Mouse (Mus musculus) induced T-regulatory cell, adult 2 months (primary cell): ENCODE results near the gene Il9.

Experiments used
- DNase-seq: peaks from one replicate; pipeline ENCODE4 v3.0.0-alpha.2; 2012; ENCODE audit warnings: low read depth

The Il9 gene

DNA sequence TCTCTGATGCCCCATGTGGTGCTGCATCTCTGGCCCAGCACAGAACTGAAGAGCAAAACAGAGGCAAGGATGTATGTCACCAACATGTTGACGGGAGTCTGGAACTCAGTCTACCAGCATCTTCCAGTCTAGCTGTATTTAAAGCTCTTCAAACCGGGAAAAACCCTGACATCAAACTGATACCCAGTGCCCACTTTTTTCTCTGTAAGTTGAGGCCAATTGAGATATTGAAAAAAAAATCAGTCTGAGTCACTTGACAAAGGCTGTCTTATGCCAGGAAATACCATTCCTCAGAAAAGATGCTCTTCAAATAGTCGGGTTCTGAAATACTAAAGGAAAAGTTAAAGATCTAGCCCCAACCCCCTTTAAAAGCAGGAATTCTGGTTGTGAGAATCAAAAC lies at the start of gene Il9:
Gene Il9, minus strand, starts transcription at position 101 of the 400 bp plus-strand sequence.
- no peak for DNase-seq

DNA sequence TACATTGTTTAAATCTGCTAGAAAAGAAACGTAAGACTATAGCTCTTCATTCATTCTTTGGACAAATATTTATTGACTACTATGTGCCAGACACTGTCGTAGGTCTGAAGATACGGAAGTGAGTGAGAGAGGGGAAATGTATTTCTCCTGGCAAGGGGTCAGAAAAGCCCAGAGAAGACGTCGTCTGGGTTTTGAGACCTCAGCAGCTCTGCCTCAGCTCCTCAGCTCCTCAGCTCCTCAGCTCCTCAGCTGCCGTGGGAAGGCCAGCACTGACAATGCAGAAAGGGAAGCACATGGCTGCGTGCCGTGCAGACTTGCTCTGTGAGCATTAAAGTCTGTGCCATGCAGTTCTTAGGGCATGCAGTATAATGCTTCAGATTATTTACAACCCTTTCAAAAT lies 47.6 kb upstream of the Il9 start:
- no peak for DNase-seq

DNA sequence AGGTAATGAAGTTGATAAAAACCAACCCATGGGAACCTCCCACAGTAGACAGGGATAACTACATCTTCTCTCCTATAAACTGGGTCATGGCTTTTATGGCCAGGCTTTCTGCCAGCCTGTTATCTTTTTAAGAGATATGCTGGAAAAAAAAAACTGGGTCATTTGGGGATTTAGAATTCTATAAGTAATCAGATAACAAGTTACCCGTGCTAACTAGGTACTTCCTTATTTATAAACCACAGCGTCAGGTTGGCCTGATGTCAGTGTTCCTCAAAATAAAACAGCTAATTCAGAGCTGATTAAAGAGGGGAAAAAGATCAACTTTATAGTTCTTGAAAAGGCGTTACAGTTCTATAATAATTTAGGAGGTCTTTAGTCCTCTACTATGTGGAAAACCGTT lies 47.0 kb upstream of the Il9 start:
- DNase-seq = no peak

DNA sequence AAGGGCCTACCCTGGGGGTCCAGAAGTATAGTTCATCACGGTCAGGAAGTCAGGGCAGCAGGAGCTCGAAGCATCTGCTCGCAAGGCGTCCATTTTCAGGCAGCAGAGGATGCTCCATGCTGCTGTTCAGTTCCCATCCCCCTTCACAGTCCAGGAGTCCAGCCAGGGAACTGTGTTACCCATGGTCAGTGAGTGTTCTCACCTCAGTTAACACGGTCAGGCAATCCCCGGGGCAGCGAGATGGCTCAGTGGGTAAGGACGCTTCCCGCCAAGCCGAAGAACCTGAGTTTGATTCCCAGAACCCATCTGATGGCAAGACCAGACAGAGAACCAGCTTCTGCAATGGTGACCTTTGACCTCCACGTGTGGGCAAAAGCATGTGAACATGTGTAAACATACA lies 46.2 kb upstream of the Il9 start:
- DNase-seq = no peak

DNA sequence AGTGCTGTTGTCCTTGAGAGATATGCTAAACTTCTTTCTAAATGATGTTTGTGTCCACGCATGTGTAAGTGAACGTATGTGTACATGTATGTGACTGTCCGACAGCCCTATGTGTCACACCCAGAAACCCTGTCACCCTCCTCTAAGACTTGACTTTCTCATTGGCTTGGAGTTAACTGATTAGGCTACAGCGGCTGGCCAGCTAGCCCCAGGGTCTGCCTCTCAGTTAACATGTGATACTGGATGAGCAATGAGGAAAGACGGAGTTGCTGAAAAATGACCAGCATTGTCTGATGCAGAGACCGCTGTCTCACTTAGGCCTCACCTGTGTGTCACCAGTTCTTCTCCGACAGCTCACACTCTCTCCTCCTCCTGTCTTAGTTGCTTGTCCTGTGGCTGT lies 45.8 kb upstream of the Il9 start:
- no peak for DNase-seq

DNA sequence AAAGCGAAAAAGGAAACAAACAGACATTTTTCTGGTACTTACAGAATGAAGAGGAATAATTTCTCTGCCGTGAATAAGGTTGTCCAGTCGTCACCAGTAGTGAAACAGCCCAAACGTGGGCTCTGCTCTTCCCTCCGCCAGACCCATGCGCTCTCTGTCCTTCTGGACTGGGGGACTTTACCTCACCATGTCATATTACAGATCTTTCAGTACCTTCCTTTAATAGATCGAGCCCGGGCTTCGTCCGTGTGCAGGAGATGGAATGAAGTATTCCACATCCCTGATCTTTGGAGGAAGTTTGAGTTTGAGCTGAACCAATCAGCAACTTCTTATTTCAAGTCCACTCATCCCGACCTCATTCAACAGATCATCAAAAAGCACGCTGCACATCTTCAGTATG lies 44.8 kb upstream of the Il9 start:
- no peak for DNase-seq

DNA sequence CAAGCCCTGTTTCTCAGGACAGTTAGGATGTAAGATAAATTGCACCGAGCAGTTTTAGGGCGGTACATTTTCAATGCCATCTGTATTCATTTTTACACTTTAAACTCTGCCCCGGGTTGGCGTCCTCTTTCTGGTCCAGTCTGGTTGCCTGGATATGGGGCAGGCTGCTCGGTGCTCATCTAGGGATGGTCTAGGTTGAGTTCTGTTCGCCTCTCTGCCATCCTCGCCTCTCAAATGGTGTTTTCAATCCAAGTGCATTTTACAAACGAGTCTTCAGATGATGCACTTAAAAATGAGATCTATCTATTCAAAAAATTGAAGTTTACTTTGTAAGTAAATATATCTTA lies 40.7 kb upstream of the Il9 start:
- DNase-seq = no peak

DNA sequence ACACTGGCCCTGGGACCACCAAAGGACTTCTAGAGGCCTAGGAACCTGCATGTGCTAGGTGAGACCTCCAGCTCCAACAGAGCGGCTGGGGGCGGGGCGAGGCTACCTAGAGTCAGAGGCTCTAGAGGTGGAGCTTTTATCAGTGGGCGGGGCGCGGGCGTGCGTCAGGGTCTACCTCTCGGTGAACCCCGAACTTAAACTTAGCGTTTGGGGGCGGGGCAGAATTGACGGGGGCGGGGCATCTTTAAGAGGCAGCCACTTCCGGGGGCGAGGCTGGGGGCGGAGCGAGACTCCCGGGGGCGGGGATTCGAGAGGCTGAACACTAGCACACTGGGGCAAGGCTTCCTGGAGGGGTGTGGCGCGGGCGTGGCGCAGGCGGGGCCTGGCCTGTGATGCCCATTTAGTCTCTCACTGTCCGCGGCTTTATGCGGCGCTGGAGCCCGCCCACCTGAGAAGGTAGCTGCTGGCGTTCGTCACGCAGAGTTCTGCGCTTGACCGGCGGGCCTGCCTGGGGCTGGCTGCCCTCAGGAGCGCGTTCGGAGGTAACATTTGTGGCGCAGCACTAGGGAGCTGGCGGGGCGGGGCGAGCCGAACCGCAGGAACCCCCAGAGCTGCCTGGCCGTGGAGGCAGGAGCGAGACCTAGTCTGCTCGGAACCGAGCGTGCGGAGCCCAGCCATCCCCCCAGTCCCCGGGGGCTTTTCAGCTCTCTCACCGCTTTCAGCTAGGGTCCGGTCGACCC lies 40.2 kb upstream of the Il9 start, which contains the start of gene Fbxl21:
Gene Fbxl21, plus strand, starts transcription at position 392 of the 740 bp plus-strand sequence.
- peak; percentile 86 for DNase-seq

DNA sequence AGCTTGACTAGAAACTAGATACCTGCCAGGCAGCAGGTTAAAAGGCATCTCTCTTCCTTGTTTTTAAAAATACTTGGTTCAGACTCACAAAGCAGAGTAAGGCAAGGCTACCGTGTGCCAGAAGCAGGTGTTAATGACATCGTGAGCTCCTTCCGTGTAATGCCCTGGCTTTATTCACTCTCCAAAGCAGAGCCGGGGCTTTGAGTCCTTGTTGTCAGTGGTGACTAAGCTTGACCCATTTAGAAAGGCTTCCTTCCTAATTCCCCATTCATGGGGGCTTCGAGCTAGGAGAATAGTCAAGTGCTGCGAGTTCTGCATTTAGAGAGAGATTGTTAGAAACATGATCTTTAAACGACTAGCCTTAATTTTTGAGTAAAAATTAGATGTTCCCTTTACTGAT lies 34.8 kb upstream of the Il9 start:
- DNase-seq = no peak

DNA sequence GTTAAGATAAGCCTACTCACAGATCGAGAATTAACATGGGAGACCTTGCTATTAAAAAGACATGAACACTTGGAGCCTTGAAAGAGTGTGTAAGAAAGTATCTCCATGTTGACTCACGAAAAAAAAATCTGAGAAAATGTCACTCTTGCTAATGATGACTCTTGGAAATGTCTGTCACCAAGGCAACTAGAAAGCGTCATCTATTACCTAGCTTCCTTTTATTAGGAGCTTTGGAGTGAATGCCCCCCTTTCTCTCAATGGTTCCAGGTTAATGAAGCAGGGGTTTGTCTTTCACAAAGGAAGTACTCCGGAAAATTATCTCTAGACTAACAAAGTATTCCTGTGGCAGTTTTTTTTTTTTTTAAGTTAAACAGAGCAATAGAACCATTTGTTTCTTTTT lies 34.3 kb upstream of the Il9 start:
- DNase-seq = no peak

DNA sequence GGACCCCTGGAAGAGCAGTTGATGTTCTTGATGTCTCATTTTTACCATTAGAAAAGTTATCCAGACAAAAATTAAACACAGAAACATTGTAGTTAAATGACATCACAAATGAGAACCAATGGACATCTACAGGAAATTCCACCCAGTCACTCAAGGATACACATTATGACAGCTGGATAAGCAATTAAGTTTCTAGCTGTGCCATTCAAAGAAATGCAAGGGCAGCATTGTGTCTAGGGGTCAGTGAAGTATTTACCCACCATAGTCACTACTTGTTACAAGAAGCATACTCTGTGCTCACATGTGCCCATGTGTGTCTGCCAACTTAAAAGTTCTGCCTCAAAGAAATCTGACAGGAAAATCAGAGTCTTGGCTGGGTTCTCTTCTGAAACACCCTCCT lies 31.5 kb upstream of the Il9 start:
- no peak for DNase-seq

DNA sequence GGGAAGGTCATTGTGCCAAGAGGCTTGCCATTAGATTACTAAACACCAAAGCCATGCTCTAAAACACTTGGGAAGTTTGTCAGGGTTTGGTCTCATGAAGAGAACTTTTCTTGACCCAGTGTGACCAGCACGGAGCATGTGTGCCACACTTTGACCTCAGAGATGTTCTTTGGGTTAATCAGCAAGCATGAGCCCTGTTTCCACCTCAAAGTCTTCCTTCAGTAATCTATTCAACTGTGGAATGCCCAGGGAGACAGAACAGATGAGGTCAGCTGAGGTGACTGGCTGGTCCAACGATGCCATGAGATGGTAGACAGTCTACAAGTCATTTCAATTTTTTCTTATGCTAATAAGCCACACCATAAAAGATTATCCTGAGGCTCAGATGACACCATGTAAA lies 27.8 kb upstream of the Il9 start:
- DNase-seq = no peak

DNA sequence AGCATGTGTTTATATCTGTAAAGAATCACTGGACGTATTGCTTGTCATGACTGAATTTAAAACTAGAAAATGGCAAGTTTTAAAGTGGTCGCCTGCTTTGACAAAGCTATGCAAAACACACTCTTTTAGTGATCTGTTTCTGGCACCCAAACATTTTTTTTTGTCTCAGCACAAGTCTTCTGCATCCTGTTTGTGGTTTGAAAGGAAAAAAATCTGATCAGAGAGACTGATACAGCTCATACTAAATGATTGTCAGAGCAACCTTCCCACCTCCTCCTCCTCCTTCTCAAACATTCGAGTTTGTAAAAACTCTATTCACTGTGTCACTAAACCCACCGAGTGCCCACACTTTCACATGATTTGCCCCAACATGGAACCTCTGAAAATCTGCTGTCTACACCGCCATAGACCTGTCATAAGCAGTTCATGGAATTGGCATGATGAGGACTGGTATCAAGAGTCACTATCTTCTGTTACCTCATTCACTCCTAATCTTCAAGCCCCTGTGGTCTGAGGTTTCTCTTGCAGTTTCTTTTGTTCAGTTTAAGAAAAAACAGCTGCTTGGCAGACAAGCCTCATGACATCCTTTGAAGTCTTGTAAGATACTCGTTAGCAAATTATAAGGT lies 24.9 kb upstream of the Il9 start:
- peak; percentile 64 for DNase-seq

DNA sequence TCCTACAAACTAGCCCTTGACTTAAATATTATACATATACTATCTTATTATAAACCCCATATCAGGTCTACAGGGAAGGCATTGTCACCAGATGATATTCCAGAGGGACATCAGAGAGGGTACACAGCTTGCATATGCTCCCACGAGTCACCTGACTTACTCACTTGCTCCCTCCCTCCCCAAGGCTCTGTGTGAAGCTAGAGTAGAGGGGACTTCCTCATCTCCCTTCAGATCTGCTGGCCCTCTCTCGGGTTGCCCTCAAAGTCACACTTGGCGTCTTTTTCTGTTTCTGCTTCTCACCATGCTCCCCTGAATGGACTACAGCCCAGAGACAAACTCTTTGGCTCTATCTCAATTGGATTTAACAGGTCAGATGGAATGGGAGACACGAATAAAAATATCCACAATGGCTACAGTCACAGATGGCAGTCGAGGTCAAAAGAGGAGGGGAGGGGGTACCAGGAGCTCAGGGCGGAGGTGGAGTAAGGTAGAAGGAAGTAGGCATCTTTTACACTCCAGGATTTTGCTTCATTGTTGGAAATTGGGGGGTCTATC lies 19.9 kb upstream of the Il9 start:
- DNase-seq = no peak

DNA sequence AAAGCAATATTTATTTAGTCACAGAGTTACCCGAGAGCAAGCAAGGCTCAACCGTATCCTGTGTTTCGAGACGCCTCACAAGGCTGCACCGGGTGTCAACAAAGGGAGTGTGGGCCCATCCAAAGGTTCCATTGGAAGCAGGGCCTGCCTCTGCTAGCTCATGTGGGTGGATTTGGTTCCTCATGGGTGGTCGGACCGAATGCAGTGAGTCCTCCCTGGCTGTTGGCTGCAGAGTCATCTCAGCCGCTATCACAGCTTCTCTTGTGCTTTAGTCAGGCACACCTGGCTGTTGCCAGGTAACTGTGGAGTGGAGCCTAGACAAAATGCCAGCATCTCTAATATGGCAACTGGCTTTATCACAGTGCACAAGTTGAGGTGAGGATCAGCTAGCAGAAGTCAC lies 18.6 kb upstream of the Il9 start:
- DNase-seq = no peak

DNA sequence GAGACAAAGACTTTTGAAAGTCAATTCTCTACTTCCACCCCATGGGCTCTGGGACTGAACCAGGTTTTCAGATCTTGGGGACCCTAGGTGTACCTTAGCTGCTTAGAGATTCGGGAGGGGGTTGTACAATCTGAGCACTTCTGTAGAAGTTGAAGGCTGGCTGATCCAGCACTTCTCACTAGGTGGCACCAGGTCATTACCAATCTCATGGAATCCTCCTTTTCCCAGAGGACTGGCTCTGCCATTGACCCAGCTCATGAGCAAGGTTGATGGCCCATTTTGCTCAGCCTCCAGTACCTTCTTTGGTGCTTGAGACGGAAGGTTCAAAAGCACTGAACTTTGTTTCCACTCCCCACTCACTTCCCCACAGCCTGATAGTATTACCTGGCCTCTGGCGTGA lies 18.1 kb upstream of the Il9 start:
- DNase-seq = no peak

DNA sequence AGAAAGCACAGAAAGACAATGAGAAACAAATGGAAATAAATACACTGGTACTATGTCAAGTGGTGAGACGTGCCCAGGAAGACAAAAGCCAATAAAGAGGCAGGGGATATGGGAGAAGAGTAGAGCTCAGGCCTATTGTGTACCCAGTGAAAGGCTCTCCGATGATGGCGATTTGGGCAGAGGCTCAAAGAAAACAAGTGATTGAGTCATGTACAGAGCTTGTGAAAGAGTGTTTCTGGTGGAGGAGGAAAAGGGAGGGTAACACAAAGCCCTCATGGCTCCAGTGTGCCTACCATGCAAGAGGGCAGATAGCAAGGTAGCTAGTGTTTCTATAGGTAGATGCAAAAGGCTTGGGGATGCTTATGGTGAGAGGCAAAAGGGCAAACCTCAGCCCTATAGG lies 12.4 kb upstream of the Il9 start:
- DNase-seq = no peak

DNA sequence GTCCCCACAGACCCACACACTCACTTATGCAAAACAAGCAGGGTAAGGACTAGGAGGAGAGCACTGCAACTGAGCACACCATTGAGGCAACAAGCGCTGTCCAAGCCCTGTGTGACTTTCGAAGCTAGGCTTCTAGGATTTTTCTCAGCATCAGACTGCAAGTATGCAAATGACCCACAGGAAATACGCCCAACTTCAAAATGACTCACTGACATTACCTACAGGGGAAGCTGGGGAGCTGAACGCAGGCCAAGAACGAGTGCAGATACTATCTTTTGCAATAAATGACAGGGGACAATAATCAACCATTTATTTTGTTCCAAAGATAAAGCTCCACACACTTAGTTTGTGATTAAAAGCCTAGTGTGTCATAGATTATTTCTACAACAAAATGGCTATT lies 6.0 kb upstream of the Il9 start:
- peak; percentile 28 for DNase-seq

DNA sequence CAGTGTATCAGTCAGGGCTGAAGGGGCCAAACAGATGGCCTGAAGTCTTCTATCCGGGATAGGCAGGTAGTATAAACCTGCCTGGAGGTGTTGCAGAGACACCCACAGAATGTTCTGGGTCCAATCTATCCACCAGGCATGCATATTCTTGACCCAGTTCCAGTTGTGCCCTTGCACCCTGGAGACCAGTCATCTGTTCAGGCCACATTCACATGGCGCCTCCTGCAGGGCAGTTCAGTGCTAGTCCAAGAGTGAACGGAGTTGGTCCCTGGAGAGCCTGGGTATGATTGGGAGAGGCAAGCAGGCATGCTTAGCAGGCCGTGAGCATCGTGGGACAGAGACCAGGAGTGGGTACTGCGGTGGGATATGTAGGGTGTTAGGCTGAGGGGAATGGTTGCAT lies 4.0 kb downstream of the Il9 start:
- peak; percentile 6 for DNase-seq

DNA sequence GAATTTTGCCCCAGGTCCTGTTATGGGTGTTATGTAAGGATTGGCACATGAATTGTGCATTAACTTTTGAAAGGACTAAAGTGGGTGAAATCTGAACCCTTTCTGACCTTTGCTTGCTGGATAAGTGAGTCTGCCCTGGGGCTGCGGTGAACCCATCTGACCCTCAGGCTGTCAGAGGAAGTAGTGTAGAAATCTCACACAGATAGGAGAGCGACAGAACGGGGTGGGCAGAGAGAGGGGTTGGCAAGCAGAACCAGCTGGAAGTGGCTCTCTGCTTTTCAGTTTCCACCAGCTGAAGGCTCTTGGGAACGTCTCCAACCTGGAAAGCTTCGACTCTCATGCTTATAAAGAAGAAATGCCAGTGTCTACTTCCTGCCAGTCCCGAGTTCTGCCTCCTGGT lies 4.8 kb downstream of the Il9 start:
- no peak for DNase-seq

DNA sequence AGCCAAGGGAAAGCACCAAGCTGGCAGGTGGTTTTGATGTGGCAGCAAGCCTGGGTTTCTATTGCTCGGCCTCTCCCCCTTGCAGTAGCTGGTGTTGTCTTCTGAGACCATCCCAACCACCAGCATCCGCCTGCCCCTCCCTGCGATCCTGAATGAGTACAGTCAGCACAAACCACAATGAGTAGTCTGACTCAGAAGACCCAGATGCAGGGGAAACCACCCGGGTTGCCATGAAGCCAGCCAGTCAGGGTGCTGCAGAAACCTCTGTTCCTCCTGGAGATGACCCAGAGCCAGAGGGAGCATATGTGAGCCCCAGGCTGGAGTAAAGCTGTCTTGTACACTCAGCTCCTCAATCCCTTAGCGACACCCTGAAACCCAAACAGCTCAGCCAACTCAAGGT lies 5.3 kb downstream of the Il9 start:
- DNase-seq = peak; percentile 74

DNA sequence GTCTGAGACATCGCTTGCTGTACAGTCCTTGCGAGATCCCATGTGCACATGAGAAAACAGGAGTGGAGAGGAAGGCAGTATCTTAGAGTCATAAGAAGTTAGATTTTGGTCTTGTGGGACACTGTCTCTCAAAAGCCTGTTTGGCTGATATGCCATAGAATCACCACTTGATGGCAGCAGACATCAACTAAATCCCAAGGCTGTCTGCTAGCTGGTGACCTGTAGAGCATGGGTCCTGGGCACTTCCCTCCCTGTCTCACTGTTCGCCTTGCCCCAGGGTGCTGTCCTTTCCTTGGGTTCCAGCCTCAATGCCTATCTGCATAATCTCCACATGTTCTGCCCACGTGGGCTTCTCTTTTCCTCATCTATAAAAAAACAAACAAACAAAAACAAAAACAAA lies 6.7 kb downstream of the Il9 start:
- DNase-seq = peak; percentile 69

DNA sequence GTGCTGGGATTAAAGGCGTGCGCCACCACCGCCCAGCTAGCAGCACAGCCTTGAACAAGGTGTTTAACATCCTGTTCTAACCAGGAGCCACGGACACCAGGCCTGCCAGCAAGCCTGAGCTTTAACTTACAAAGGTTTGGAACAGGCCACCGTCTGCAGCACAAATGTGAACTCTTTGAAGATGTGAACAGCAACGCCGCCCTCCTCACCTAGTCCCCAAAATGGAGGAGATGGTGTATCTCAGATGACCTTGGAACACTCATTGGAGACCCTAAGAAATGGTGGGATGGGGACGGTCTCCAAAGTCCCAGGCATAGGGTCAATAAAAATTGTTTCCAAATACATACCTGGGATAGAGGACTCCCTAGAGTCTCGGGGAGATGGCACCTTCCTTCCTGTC lies 9.4 kb downstream of the Il9 start:
- no peak for DNase-seq

DNA sequence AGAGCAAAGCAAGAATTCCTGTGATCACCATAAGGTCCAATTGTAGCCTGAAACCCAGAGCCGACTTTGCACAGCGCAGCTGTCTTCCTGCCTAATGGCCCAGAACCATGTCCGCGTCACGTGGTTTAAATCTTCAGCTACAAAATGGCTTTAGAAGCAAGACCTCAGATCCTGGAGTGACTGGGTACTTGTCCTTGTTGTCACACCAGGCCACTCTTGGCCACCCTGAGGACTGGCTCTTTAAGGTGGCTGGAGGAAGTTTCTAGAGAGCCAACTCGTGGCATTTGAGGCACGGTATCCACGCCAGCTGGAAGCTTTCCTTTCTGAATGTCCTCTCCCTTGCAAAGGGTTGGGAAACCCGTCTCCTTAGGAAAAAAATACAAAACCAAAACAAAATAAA lies 10.1 kb downstream of the Il9 start:
- no peak for DNase-seq
